Mouse (Mus musculus) heart, embryonic 14.5 days (tissue): ENCODE measurements around the gene Rnf121. TPM values are rescaled to one million over a fixed set of nuclear protein-coding genes. Genes with fewer than 3 reads are reported as not detected.
"Not testable (repeated sequence)": the region's sequence is repeated elsewhere in the genome, so short reads cannot be mapped to it uniquely, and the experiment has no call there.

Experiments
- ATAC-seq: fragments of 200-750 bp; cut with Nextera tagmentation; 2 replicates; pipeline ENCODE4 v1.8.0; 2017; ENCODE audit warnings: low read depth, moderate TSS enrichment; ENCODE audit not compliant: insufficient number of reproducible peaks, insufficient read depth, low FRiP score
- H3K27ac ChIP-seq, 2 experiments: fragments of 200-500 bp in 1 of 2; fragments of 300-500 bp in 1 of 2; sonication (generic) in 1 of 2; replicated peaks in 1 of 2; 2 replicates each; pipeline ENCODE4 v1.5.1; 2012 to 2014; ENCODE audit warnings: low read depth in 2 of 2, low read length in 2 of 2, control low read depth in 1 of 2, mild to moderate bottlenecking in 1 of 2, mixed read lengths in 1 of 2; ENCODE audit not compliant: control insufficient read depth in 1 of 2, insufficient read depth in 1 of 2
- H3K27me3 ChIP-seq: fragments of 300-500 bp; sonication (generic); 2 replicates; pipeline ENCODE4 v1.6.1; 2014; ENCODE audit warnings: mild to moderate bottlenecking, low read length, control low read depth; ENCODE audit not compliant: control insufficient read depth, insufficient read depth
- H3K36me3 ChIP-seq: fragments of 300-500 bp; sonication (generic); 2 replicates; pipeline ENCODE4 v1.6.1; 2014; ENCODE audit warnings: mild to moderate bottlenecking, control low read depth, low read length, mixed read lengths; ENCODE audit not compliant: control insufficient read depth, insufficient read depth
- H3K4me1 ChIP-seq, 2 experiments: fragments of 200-500 bp in 1 of 2; fragments of 300-500 bp in 1 of 2; sonication (generic) in 1 of 2; 2 replicates each; pipeline ENCODE4 v1.6.1; 2012 to 2014; ENCODE audit warnings: low read length in 2 of 2, control low read depth in 1 of 2, mixed read lengths in 1 of 2; ENCODE audit not compliant: control insufficient read depth in 2 of 2, insufficient read depth in 2 of 2
- H3K4me2 ChIP-seq: fragments of 300-500 bp; sonication (generic); 2 replicates; pipeline ENCODE4 v1.6.1; 2014; ENCODE audit warnings: mild to moderate bottlenecking, low read length
- H3K4me3 ChIP-seq, 2 experiments: fragments of 200-500 bp in 1 of 2; fragments of 300-500 bp in 1 of 2; sonication (generic) in 1 of 2; 2 replicates each; pipeline ENCODE4 v1.5.1; 2012 to 2014; ENCODE audit warnings: low read length in 2 of 2, mild to moderate bottlenecking in 2 of 2, control low read depth in 1 of 2, low read depth in 1 of 2, moderate library complexity in 1 of 2; ENCODE audit not compliant: control insufficient read depth in 1 of 2, insufficient read depth in 1 of 2
- H3K9ac ChIP-seq: fragments of 300-500 bp; sonication (generic); 2 replicates; pipeline ENCODE4 v1.6.1; 2014; ENCODE audit warnings: mild to moderate bottlenecking, low read length
- H3K9me3 ChIP-seq: fragments of 300-500 bp; sonication (generic); 2 replicates; pipeline ENCODE4 v1.6.1; 2016; ENCODE audit warnings: low read length, control low read depth; ENCODE audit not compliant: control insufficient read depth
- WGBS: fragments of 180-500 bp; shearing (Covaris S2); extraction: QIAGEN DNeasy Blood & Tissue Kit; methylation state at CpG from one replicate; pipeline ENCODE4 v1.1.7; 2014; 5-methylcytosine and 5-hydroxymethylcytosine counted together
- polyA plus RNA-seq: library from polyadenylated mRNA; unstranded; fragments of >200 nt; fragmentation: Nextera tagmentation; extraction: Ambion mirVana; gene quantifications from 2 replicates; pipeline ENCODE4 v1.2.1, GENCODE M21; 2014

Gene Rnf121
- polyA plus RNA-seq, 1 experiment from 2014 or later, result 16.9 TPM

DNA sequence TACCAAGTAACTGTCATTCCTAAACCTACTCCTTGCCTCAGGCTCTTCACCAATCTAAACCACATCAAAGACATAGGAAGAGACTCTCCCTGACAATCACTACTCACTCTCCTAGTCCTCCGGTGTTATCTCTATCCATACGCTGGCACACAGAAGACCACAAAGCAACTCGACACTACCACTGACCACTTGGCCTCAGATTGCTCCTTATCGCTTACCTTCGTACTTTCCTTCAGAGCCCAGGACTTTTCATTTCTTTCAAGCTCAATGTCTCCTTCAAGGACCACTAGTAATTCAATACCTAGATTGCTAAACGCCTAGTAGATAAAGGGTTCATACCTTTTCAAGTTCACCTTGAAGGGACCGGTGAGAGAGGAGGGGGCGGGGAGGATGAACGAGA is 1.4 kb downstream of the Rnf121 start:
- H3K4me3 ChIP-seq, result peak overlapping the region in 1 of 2 experiments; percentile 74; a peak in 3 of 4 replicates
- H3K9ac ChIP-seq, result no peak overlapping the region
- WGBS, result 40% methylated on average over 9 of the region's 9 CpGs
- H3K27me3 ChIP-seq, result no peaks in the 10 kb centered on the region
- no peak for ATAC-seq
- H3K27ac ChIP-seq, result no peak overlapping the region
- H3K4me1 ChIP-seq, result peaks cover 5 to 16% of the 10 kb centered on the region in 2 experiments; a peak in 3 of 4 replicates
- no peaks in the 10 kb centered on the region for H3K9me3 ChIP-seq
- peaks cover 16% of the 10 kb centered on the region for H3K36me3 ChIP-seq
- H3K4me2 ChIP-seq, result peak overlapping the region; percentile 78

GRCm38 (mm10) chr7:102062203-102062602 is 3.1 kb downstream of the Rnf121 start:
- Histone ChIP-seq H3K27me3 (no peaks in the 10 kb centered on the region), H3K4me1 (peaks cover 5 to 16% of the 10 kb centered on the region in 2 experiments), H3K27ac (no peak overlapping the region), H3K9ac (no peak overlapping the region), H3K4me3 (no peak overlapping the region), H3K4me2 (no peak overlapping the region), H3K9me3 (no peaks in the 10 kb centered on the region), H3K36me3 (peaks cover 18% of the 10 kb centered on the region)
- 69% methylated on average over 1 of the region's 1 CpGs for WGBS
- no peak for ATAC-seq

GRCm38 (mm10) chr7:102061353-102061752 is 3.9 kb downstream of the Rnf121 start:
- Histone ChIP-seq H3K27ac (no peak overlapping the region), H3K27me3 (no peaks in the 10 kb centered on the region), H3K36me3 (peaks cover 21% of the 10 kb centered on the region), H3K9me3 (no peaks in the 10 kb centered on the region), H3K9ac (no peak overlapping the region), H3K4me3 (no peak overlapping the region), H3K4me1 (peaks cover 1 to 13% of the 10 kb centered on the region in 2 experiments), H3K4me2 (no peak overlapping the region)
- ATAC-seq, result no peak
- WGBS, result 59% methylated on average over 3 of the region's 3 CpGs

DNA sequence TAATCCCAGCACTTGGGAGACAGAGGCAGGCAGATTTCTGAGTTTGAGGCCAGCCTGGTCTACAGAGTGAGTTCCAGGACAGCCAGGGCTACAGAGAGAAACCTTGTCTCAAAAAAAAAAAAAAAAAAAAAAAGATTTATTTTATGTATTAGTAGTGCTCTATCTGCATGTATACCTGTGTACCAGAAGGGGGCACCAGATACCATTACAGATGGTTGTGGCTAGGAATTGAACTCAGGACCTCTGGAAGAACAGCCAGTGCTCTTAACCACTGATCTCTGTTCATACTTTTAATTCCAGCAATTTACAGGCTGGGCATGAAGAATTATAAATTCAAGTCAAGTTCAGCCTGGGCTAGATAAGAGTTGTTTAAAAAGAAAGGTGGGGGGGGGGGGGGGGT is 16.7 kb downstream of the Rnf121 start:
- not testable (repeated sequence) for H3K9me3 ChIP-seq, H3K4me3 ChIP-seq, H3K4me2 ChIP-seq, H3K4me1 ChIP-seq, ATAC-seq, H3K9ac ChIP-seq, H3K27me3 ChIP-seq, H3K27ac ChIP-seq, H3K36me3 ChIP-seq

GRCm38 (mm10) chr7:102042314-102042713 is 23.0 kb downstream of the Rnf121 start:
- Histone ChIP-seq H3K9me3 (no peaks in the 10 kb centered on the region), H3K4me2 (no peak overlapping the region), H3K4me3 (no peak overlapping the region), H3K36me3 (peaks cover 48% of the 10 kb centered on the region), H3K9ac (no peak overlapping the region), H3K27me3 (no peaks in the 10 kb centered on the region), H3K4me1 (no peaks in the 10 kb centered on the region), H3K27ac (no peak overlapping the region)
- 84% methylated on average over 2 of the region's 2 CpGs for WGBS
- ATAC-seq, result no peak

DNA sequence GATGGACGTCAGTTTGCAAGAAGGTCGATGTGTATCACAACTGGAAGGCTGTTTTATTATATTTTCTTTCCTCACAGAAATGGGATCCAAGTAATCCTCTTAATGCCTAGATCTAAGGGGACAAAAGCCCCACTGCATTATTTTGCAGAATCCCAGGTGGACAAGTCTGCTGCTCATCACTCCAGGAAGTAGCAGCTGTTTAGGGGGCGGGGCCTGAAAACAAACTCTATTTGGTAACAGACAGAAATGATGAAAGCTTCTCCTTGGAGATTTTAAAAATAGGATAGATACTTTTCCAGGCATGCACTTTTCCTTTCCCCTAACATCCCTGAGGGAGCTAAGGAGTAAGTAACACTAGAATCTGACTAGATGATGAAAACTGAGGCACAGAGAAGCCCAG is 28.0 kb downstream of the Rnf121 start:
- WGBS, result 90% methylated on average over 3 of the region's 3 CpGs
- Histone ChIP-seq H3K4me1 (no peaks in the 10 kb centered on the region), H3K9me3 (no peaks in the 10 kb centered on the region), H3K36me3 (peaks cover 92% of the 10 kb centered on the region), H3K4me3 (no peak overlapping the region), H3K4me2 (no peak overlapping the region), H3K9ac (no peak overlapping the region), H3K27ac (no peak overlapping the region), H3K27me3 (no peaks in the 10 kb centered on the region)
- no peak for ATAC-seq

DNA sequence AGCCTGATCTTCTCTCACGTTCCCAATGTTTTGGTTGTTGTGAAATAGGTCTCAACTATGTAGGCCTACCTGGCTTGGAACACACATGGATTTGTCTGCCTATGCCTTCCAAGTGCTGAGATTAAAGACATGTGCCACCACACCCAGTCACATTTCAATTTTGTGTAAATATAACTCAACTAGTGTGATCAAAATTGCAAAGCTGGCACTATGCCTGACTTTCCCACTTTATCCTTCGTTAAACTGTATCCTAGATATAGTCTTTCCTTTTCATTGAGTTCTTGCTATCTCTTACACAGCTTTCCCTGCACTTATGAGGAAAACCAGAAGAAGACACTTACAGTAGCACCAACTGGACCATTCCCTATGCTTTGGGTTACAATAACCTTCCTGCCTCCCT is 29.7 kb downstream of the Rnf121 start:
- Histone ChIP-seq H3K36me3 (peaks cover 96% of the 10 kb centered on the region), H3K9ac (no peak overlapping the region), H3K4me2 (no peak overlapping the region), H3K4me3 (no peak overlapping the region), H3K27me3 (no peaks in the 10 kb centered on the region), H3K4me1 (no peaks in the 10 kb centered on the region), H3K9me3 (no peaks in the 10 kb centered on the region), H3K27ac (no peak overlapping the region)
- ATAC-seq, result no peak
- 82% methylated on average over 2 of the region's 2 CpGs for WGBS

DNA sequence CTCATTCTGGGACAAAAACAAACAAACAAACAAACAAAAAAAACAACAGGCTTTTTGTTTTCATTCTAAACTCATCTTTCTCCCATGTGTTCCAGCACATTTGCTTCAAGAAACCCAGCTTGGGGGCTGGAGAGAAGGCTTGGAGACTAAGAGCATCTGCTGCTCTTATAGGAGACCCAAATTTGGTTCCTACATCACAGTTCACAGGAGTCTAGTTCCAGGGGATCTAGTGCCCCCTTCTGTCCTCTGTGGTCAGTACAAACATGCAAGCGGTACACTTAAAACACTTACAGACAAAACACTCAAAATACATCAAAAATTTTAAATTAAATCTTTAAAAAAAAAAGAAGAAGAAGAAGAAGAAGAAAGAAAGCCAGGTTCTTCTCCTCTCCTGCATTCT is 30.4 kb downstream of the Rnf121 start:
- no peak for ATAC-seq
- WGBS, result 100% methylated on average over 1 of the region's 1 CpGs
- H3K36me3 ChIP-seq, result peaks cover 95% of the 10 kb centered on the region

More for the DNA sequence above, 30.4 kb downstream of the Rnf121 start:
- Histone ChIP-seq H3K4me3 (no peak overlapping the region), H3K9ac (no peak overlapping the region), H3K9me3 (no peaks in the 10 kb centered on the region), H3K4me1 (no peaks in the 10 kb centered on the region), H3K4me2 (no peak overlapping the region), H3K27me3 (no peaks in the 10 kb centered on the region), H3K27ac (no peak overlapping the region)
